Mouse (Mus musculus): Measurements from ENCODE around the gene Olfr1263.

Gene Olfr1263

GRCm38 (mm10) chr2:90011831-90012230 lies at the start of gene Olfr1263:
Gene Olfr1263, plus strand, starts transcription at chr2:90012131.
- no peak for DNase-seq (ENCODE audit: low spot score)

- no peak for DNase-seq (ENCODE audit: low spot score)
These were observed 37.7 kb upstream of the Olfr1263 start, which contains the start of gene Olfr1260 for GRCm38 (mm10) chr2:89974184-89974583. Gene Olfr1260, plus strand, starts transcription at chr2:89974340.

DNA sequence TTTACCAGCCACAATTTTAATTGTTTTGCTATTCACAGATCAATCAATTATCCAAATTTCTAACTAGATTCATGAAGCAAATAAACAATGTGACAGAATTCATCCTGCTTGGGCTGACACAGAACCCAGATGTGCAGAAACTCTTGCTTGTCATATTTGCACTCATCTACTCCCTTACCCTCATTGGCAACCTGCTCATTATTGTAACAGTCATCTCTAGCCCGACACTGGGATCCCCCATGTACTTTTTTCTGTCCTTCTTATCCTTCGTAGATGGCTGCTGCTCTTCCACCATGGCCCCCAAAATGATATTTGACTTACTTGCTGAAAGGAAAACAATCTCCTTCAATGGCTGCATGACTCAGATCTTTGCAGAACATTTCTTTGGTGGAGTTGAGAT lies 34.2 kb upstream of the Olfr1263 start:
- no peak for DNase-seq (ENCODE audit: low spot score)

- no peak for DNase-seq (ENCODE audit: low spot score)
These were observed 21.0 kb upstream of the Olfr1263 start, which contains the start of gene Olfr1261 for GRCm38 (mm10) chr2:89990921-89991320. Gene Olfr1261, plus strand, starts transcription at chr2:89991221.

DNA sequence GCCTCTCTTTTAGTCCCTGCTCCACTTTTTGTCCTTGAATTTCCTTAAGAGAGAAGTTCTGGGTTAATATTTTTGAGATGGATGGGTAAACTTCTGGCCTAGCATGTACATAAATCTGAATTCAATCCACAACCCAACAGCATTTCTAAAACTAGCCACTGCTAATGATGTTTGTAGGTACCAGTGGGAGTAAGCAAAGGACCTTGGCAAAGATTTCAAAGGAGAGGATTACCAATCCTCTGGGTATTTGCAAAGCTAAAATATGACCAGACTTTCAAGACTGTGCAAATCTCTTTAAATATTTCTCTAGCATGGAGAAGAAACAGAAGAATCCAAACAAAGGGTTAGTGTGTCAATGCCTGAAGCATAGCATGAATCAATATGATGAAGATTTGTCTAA lies 12.1 kb upstream of the Olfr1263 start, which contains the start of gene Olfr1262:
Gene Olfr1262 (plus strand): TSS at position 301 of the 400 bp plus-strand sequence.
- DNase-seq (ENCODE audit: low spot score): no peak

GRCm38 (mm10) chr2:90025477-90025876 lies 13.5 kb downstream of the Olfr1263 start, which contains the start of gene Olfr1264:
Gene Olfr1264, minus strand, starts transcription at chr2:90025577.
- DNase-seq (ENCODE audit: low spot score): no peak

GRCm38 (mm10) chr2:90035037-90035436 lies 23.1 kb downstream of the Olfr1263 start, which contains the start of gene Olfr1265:
Gene Olfr1265, plus strand, starts transcription at chr2:90035337.
- no peak for DNase-seq (ENCODE audit: low spot score)

- DNase-seq (ENCODE audit: low spot score): no peak
These were observed 51.6 kb downstream of the Olfr1263 start, which contains the start of gene Olfr140 for GRCm38 (mm10) chr2:90063494-90063893. Gene Olfr140, minus strand, starts transcription at chr2:90063594.

All from urinary bladder, postnatal 10 days (tissue).